Mouse (Mus musculus) urinary bladder, adult 2 months (tissue): ENCODE measurements around the gene Adamts9. TPM values are rescaled to one million over a fixed set of nuclear protein-coding genes. Genes with fewer than 3 reads are reported as not detected.

Source experiments
- DNase-seq: peaks from one replicate; pipeline ENCODE4 v3.0.0; 2022; ENCODE audit warnings: low spot score
- polyA plus RNA-seq: library from polyadenylated mRNA; depleted of rRNA; stranded (reverse); fragments of >200 nt; gene quantifications from 2 replicates; pipeline ENCODE4 v1.2.3, GENCODE M21; 2012; rRNA removed

Adamts9 gene
- polyA plus RNA-seq, 1 experiment: 8.9 TPM

DNA sequence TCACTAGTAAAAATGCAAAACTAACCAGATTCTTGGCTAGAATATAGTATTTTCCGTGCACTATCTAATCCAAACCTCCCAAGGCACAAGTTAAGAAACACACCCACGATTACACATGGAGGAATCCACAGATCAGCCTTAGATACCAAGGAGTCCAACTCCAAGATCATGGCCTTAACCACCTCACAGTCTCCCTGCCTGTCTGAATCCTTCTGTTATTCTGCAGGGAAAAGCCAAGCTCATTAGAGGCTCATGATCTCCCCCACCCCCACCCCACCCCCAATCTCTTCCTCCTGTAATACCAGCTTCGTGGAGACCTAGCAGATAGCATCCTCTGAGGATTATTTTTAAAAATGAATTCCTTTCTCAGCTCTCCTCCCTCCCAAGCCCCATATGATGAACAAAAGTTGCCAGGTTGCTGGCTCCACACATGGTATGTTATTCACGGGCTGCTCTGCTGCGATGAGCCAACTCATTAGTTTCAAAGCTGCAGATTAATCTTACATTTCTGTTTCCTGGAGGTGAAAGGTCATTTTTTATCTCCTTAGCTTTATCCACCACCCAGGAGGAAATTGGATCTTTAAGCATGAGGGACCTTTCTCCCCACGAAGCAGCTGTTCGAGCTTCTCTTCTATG, 215.8 kb downstream of the Adamts9 start:
- no peak for DNase-seq

DNA sequence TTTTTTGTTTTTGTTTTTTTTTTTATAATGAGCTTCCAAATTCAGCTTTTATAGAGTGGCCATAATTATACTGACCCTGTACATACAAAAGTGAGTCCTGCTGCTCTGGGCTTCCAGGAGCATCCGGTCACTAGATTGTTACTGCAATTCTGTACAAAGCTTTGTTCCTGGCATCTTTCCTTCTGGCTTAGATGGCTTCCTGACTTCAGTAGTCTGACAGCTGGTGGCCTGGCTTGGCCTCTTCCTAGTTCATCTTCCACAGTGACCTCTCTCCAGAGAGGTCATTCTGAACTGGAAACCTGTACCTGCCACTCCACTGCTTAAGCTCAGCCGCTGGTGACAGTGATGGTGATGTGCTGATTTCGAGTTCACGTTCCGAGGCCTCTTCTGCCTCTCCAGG, 217.2 kb downstream of the Adamts9 start:
- DNase-seq: no peak

DNA sequence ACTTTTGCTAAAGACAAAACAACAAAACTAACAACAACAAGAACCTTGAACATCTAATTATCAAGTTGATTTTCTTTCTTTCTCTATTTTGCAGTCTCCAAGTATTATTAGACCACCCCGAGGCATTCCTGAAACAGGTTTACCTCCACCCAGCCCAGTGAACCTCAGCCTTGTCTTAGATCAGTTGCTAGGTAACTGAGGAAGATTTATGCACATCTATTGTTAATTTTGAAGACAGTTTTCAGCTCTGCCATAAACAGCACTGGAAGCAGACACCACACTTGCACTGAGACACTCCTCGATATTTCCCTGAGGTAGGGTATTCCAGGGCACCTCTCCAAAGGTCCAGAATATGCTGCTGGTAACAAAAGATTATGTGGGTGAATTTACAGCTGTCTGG, 218.9 kb downstream of the Adamts9 start:
- no peak for DNase-seq

Other genes starting within 250 kb of the Adamts9 start
- 13.6 and 18.0 TPM in 2 replicates for gene Prickle2, start 237.3 kb downstream of the Adamts9 start, polyA plus RNA-seq
- not detected in 2 replicates for gene A730049H05Rik, start 127.0 kb downstream of the Adamts9 start, polyA plus RNA-seq
- gene Gm15737, start 74.1 kb downstream of the Adamts9 start, polyA plus RNA-seq: 0.36 and 0.47 TPM in 2 replicates